ENCODE assay signal across 9 mouse cellular contexts in genomic region chr5:138085421-138085911, GRCm38 (mm10). TPM values are rescaled to one million over a fixed set of nuclear protein-coding genes. Genes with fewer than 3 reads are reported as not detected.
DNase-seq lines count a peak whose midpoint lies in the region; ATAC-seq and TF ChIP-seq lines count a peak whose summit lies in the region.
"Had no signal": no experiment of that assay in that cellular context is flagged by ENCODE, and none has a peak within 500 bp of the region (broad histone marks: within the 10 kb centered on the region; RNA-seq: fewer than 3 reads in every experiment).

No protein-coding gene starts in this region.

- peak overlapping the region; percentile 72 for H3K27ac ChIP-seq in thymus, adult 2 months (ENCODE audit: control insufficient read depth, insufficient read depth, low read length)
- H3K27ac ChIP-seq in heart, embryonic 15.5 days = peak overlapping the region; percentile 87

- no peaks in the 10 kb centered on the region for H3K9me3 ChIP-seq in heart, embryonic 15.5 days (replicated peaks)
- 0 out of 2 replicates have a peak, but pooled peaks cover 4% of the 10 kb centered on the region for H3K9me3 ChIP-seq in megakaryocyte, embryonic 14.5 days

- H3K4me2 ChIP-seq in heart, embryonic 15.5 days = peak overlapping the region; percentile 73

- no peaks in the 10 kb centered on the region for H3K36me3 ChIP-seq in thymus, adult 2 months (ENCODE audit: control insufficient read depth, insufficient read depth, low read length)
- no peaks in the 10 kb centered on the region for H3K36me3 ChIP-seq in heart, embryonic 15.5 days
- H3K36me3 ChIP-seq in megakaryocyte, embryonic 14.5 days (replicated peaks; ENCODE audit: low read length) = peaks cover 18% of the 10 kb centered on the region

- H3K27me3 ChIP-seq in thymus, adult 2 months (ENCODE audit: control insufficient read depth, insufficient read depth, low read length) = no peaks in the 10 kb centered on the region
- no peaks in the 10 kb centered on the region for H3K27me3 ChIP-seq in heart, embryonic 15.5 days
- H3K27me3 ChIP-seq in megakaryocyte, embryonic 14.5 days (replicated peaks) = no peaks in the 10 kb centered on the region

- ATAC-seq in heart, embryonic 15.5 days (replicated peaks; ENCODE audit: insufficient number of reproducible peaks, insufficient read depth, low FRiP score, low read depth) = no peak

- H3K4me3 ChIP-seq in thymus, adult 2 months (ENCODE audit: control insufficient read depth, insufficient read depth, low read length) = peak overlapping the region; percentile 100
- peak overlapping the region; percentile 100 for H3K4me3 ChIP-seq in heart, embryonic 15.5 days
- peak overlapping the region; percentile 97 for H3K4me3 ChIP-seq in megakaryocyte, embryonic 14.5 days (replicated peaks)

- WGBS in thymus, adult 2 months = under 1% methylated on average over 18 of the region's 18 CpGs
- under 1% methylated on average over 18 of the region's 18 CpGs for WGBS in heart, embryonic 15.5 days

- DNase-seq in adrenal gland, adult (ENCODE audit: inconsistent age in 2 of 2, low spot score in 1 of 2) = peak; percentile 31 to 83
- DNase-seq in adrenal gland, postnatal 25 days = no peak
- peak; percentile 23 for DNase-seq in thymus, adult 2 months
- DNase-seq in thymus, postnatal 10 days (ENCODE audit: low spot score in 2 of 2) = no peak
- peak; percentile 29 to 44 for DNase-seq in kidney, postnatal 36 days
- no peak for DNase-seq in B cell, adult 2 months

- peak overlapping the region; percentile 99 for H3K9ac ChIP-seq in heart, embryonic 15.5 days

- no peak for TF ChIP-seq CTCF in thymus, adult 2 months (IDR thresholded peaks at IDR 0.05; ENCODE audit: borderline replicate concordance, control insufficient read depth, extremely low read depth, insufficient read depth, low read length, poor library complexity)

- no peaks in the 10 kb centered on the region for H3K4me1 ChIP-seq in thymus, adult 2 months (replicated peaks; ENCODE audit: control insufficient read depth, insufficient read depth, low read length)
- peaks cover 7% of the 10 kb centered on the region for H3K4me1 ChIP-seq in heart, embryonic 15.5 days (replicated peaks)
- H3K4me1 ChIP-seq in megakaryocyte, embryonic 14.5 days = peaks cover 32% of the 10 kb centered on the region

- no peak for TF ChIP-seq POLR2A in thymus, adult 2 months (IDR thresholded peaks at IDR 0.05; ENCODE audit: control insufficient read depth, extremely low read depth, insufficient read depth, low read length, poor library complexity)

RNA-seq across cellular contexts. Expression of gene Zkscan1, which starts 0.6 kb away (rescaled TPM):
- total RNA-seq in adrenal gland, postnatal 25 days (2021) = 40.4 and 47.5 TPM in 2 replicates
- polyA plus RNA-seq in thymus, adult 2 months (2012; rRNA removed) = 5.1 and 5.9 TPM in 2 replicates
- polyA plus RNA-seq in heart, embryonic 15.5 days (2015; fragmentation: Nextera tagmentation; extraction: Ambion mirVana) = 8.4 and 10.2 TPM in 2 replicates
- 0.38 TPM in 1 of 2 replicates, not detected in the other for polyA plus RNA-seq in megakaryocyte, embryonic 14.5 days (2012; ENCODE audit: insufficient read depth, low replicate concordance)

RNA-seq across cellular contexts. Expression of gene Zscan21, which starts 31.2 kb away (rescaled TPM):
- 18.9 and 19.8 TPM in 2 replicates for total RNA-seq in adrenal gland, postnatal 25 days (2021)
- polyA plus RNA-seq in thymus, adult 2 months (2012; rRNA removed) = 11.1 and 13.0 TPM in 2 replicates
- 31.2 and 45.8 TPM in 2 replicates for polyA plus RNA-seq in heart, embryonic 15.5 days (2015; fragmentation: Nextera tagmentation; extraction: Ambion mirVana)
- 0.86 TPM in 1 of 2 replicates, not detected in the other for polyA plus RNA-seq in megakaryocyte, embryonic 14.5 days (2012; ENCODE audit: insufficient read depth, low replicate concordance)

RNA-seq across cellular contexts. Expression of gene Smok3c, which starts 32.5 kb away (rescaled TPM):
- not detected in 2 replicates for total RNA-seq in adrenal gland, postnatal 25 days (2021)
- polyA plus RNA-seq in thymus, adult 2 months (2012; rRNA removed) = not detected in 2 replicates
- not detected in 2 replicates for polyA plus RNA-seq in heart, embryonic 15.5 days (2015; fragmentation: Nextera tagmentation; extraction: Ambion mirVana)
- polyA plus RNA-seq in megakaryocyte, embryonic 14.5 days (2012; ENCODE audit: insufficient read depth, low replicate concordance) = not detected in 2 replicates
- total RNA-seq: layer of hippocampus, postnatal 36 days had no signal

Comparison
In these comparisons a context has a peak if more than half of its experiments do, and no peak if none do; other contexts are left out.
1. DNase-seq: peak in adrenal gland, adult (2 of 2), thymus, adult 2 months (single experiment) and kidney, postnatal 36 days (2 of 2); none in adrenal gland, postnatal 25 days (single experiment), thymus, postnatal 10 days (0 of 2) and B cell, adult 2 months (0 of 2).
2. Peak in every context shown above with its lines, with median percentiles within 50 percentile points of each other: H3K4me3 ChIP-seq.